ENCODE assay signal across 8 mouse cellular contexts in the genomic region with DNA sequence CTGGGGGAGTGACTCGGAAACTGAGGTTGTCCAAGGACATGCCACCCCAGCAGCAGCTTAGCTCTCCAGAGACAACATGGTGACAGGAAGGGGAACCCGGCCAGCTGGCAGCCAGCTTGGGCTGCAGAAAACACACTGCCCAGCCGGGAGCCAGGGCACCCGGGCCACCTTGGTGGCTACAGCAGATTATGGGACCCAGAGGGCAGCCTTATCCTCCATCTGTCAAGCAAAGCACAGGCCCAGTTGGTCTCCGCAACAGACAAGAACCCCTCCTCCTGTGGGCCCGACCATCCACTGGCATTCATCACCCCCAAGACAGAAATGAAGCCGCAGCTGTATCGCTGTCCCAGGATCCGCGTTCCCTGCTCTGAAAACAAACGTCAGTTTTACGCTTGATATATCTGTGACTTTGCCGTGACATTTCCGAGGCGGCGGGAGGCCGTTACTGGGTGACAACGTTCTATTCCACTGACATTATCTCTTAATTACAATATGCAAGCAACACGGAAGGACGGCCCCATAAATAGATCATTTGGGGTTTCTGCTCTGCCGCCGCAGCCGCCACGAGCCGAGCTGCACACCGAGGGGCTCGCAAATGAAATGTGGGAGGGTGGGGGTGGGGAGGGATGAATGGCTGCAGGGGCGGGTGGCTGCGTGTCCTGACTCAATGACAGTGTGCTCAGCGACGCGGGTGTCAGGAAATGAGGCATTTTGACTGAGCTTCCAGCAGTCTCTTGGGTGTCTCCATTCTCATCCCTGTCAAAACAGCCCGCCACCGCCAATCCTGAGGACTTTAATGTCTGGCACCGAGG.
DNase-seq lines count a peak whose midpoint lies in the region; ATAC-seq lines count a peak whose summit lies in the region.

No protein-coding gene starts in this region.

- peak overlapping the region; percentile 42 for H3K4me2 ChIP-seq in forebrain, embryonic 13.5 days
- H3K4me2 ChIP-seq in heart, embryonic 16.5 days (ENCODE audit: low read depth, low read length) = peak overlapping the region; percentile 53

- peak overlapping the region; percentile 80 for H3K27ac ChIP-seq in forebrain, embryonic 13.5 days
- H3K27ac ChIP-seq in forebrain, embryonic 10.5 days = no peak overlapping the region
- H3K27ac ChIP-seq in heart, embryonic 16.5 days (ENCODE audit: low read length) = peak overlapping the region; percentile 76

- ATAC-seq in forebrain, embryonic 13.5 days = peak; percentile 19
- ATAC-seq in heart, embryonic 16.5 days (replicated peaks; ENCODE audit: extremely low read depth, insufficient read depth, low FRiP score) = peak; percentile 18; the same call in 1 of the 2 replicates
- ATAC-seq in monocyte, adult 5-6 weeks (replicated peaks; ENCODE audit: insufficient number of reproducible peaks, low FRiP score, low TSS enrichment, poor library complexity, severe bottlenecking) = no peak

- H3K36me3 ChIP-seq in forebrain, embryonic 13.5 days (ENCODE audit: poor library complexity, severe bottlenecking) = no peaks in the 10 kb centered on the region
- no peaks in the 10 kb centered on the region for H3K36me3 ChIP-seq in forebrain, embryonic 10.5 days (replicated peaks)
- no peaks in the 10 kb centered on the region for H3K36me3 ChIP-seq in heart, embryonic 16.5 days (ENCODE audit: control insufficient read depth, insufficient read depth)

- WGBS in forebrain, embryonic 13.5 days = 40% methylated on average over 35 of the region's 35 CpGs
- WGBS in forebrain, embryonic 10.5 days = 76% methylated on average over 35 of the region's 35 CpGs
- WGBS in heart, embryonic 16.5 days = 18% methylated on average over 35 of the region's 35 CpGs

- H3K4me3 ChIP-seq in forebrain, embryonic 13.5 days = no peak overlapping the region; the same call in 1 of the 2 replicates
- H3K4me3 ChIP-seq in forebrain, embryonic 10.5 days = no peak overlapping the region
- H3K4me3 ChIP-seq in heart, embryonic 16.5 days (ENCODE audit: low read length) = peak overlapping the region; percentile 30

- no peaks in the 10 kb centered on the region for H3K27me3 ChIP-seq in forebrain, embryonic 13.5 days
- H3K27me3 ChIP-seq in forebrain, embryonic 10.5 days (ENCODE audit: poor library complexity, severe bottlenecking) = no peaks in the 10 kb centered on the region
- no peaks in the 10 kb centered on the region; the same call in 1 of the 2 replicates for H3K27me3 ChIP-seq in heart, embryonic 16.5 days (ENCODE audit: control insufficient read depth, insufficient read depth, low read length)

- peaks cover 46% of the 10 kb centered on the region for H3K4me1 ChIP-seq in forebrain, embryonic 13.5 days
- H3K4me1 ChIP-seq in forebrain, embryonic 10.5 days = peaks cover 26% of the 10 kb centered on the region
- H3K4me1 ChIP-seq in heart, embryonic 16.5 days (ENCODE audit: control insufficient read depth, insufficient read depth, low read length) = peaks cover 45% of the 10 kb centered on the region

- H3K9ac ChIP-seq in forebrain, embryonic 13.5 days = peak overlapping the region; percentile 46; the same call in 1 of the 2 replicates
- peak overlapping the region; percentile 8; the same call in 1 of the 2 replicates for H3K9ac ChIP-seq in heart, embryonic 16.5 days (ENCODE audit: low read length)

- DNase-seq in forebrain, embryonic 10.5 days (ENCODE audit: extremely low spot score, low spot score) = no peak
- peak; percentile 76 to 80 for DNase-seq in cerebellum, postnatal 14 days
- peak; percentile 36 to 47 for DNase-seq in kidney, postnatal 4 days
- peak; percentile 74 for DNase-seq in lung, postnatal 14 days
- DNase-seq in skeletal muscle tissue, adult 2 months (ENCODE audit: low read depth, low spot score) = peak; percentile 74

- no peaks in the 10 kb centered on the region for H3K9me3 ChIP-seq in forebrain, embryonic 13.5 days (replicated peaks)
- no peaks in the 10 kb centered on the region for H3K9me3 ChIP-seq in forebrain, embryonic 10.5 days
- H3K9me3 ChIP-seq in heart, embryonic 16.5 days (replicated peaks; ENCODE audit: control insufficient read depth, low read length) = no peaks in the 10 kb centered on the region
